Mouse (Mus musculus): ENCODE measurements around the gene Olfr1291-ps1.

Olfr1291-ps1 gene

DNA sequence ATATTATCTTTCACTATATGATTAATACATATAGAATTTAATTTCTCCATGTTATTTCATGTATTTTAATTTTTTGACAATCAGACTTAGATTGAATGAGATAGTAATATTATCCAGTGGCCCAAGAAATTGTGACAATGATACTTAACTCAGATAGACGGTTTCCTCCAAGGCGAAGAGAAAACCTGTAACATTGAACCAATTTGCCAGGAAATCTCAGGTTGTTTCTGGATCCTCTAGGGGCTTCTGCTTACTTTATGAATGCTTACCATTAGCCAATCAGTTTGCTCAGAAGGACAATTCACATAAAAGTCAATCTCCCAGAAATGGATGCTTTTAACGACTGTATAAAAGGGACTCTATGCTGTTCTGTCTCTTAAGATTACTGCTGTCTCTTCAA is at the start of gene Olfr1291-ps1:
Olfr1291-ps1 (plus strand) TSS at position 301 of the 400 bp plus-strand sequence.
- no peak for DNase-seq

DNA sequence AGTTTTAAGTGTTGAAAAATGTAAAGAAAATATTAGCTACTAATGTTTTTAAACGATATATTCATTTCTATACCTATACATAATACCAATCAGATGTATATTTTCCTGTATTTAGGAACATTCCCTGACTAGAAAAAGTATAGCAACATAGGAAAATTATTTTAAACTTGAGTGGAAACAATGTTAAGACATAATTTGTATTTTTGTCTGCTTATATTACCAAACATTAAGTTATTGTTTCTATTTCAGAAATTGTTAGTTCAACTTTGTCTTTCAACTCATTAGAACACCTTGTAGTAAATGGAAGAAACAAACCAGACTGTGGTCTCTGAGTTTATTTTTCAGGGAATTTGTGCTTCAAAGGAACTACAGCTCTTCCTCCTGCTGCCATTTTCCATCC is 48.1 kb upstream of the Olfr1291-ps1 start, which contains the start of gene Olfr1287:
Olfr1287 (plus strand) TSS at position 301 of the 400 bp plus-strand sequence.
- DNase-seq: no peak

GRCm38 (mm10) chr2:111473801-111474200 is 23.2 kb upstream of the Olfr1291-ps1 start, which contains the start of gene Olfr1288:
TSS of gene Olfr1288 (plus strand) at chr2:111474101.
- no peak for DNase-seq

DNA sequence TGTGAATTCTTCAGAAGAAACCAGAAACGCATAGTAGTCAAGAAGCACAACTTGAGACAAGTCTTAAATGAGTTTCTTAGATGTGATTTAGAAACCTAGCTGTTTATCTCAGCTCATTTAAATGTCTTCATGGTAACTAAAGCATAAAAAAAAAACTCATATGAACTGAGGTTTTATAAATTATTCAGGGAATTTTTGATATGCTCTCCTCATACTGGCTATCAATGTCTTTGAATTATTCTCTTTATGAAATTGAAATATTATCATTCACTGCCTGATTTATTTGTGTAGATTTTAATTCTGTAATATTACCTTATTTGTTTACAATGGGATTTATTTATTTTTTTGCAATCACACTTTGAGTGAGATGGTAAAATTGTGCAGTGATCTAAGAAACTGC is 16.5 kb upstream of the Olfr1291-ps1 start, which contains the start of gene Olfr1289:
Olfr1289 (plus strand) TSS at position 301 of the 400 bp plus-strand sequence.
- DNase-seq: no peak

- no peak for DNase-seq
Observed at GRCm38 (mm10) chr2:111493729-111494128, 3.3 kb upstream of the Olfr1291-ps1 start, which contains the start of gene Olfr1290. TSS of gene Olfr1290 (minus strand) at chr2:111493829.

DNA sequence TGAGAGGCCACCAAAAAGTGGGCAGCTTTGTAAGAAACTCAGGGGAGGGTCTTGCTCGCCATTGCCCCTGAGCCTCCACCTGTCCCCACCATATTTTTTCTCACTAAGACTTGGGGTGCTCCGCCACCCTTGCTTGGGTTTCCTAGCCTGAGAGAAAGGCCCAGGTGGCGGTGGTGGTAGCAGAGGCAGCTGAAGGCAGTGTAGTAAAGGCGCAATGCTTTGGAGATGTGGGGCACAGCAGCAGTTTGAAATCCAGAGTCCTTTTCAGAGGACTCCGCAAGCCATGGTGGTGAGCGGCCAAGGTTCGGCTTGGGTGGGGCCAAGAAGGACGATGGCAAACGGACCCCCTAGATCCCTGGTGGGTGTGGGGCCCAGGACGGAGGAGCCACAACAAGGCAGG is 20.5 kb downstream of the Olfr1291-ps1 start:
- no peak for DNase-seq

GRCm38 (mm10) chr2:111524903-111525302 is 27.9 kb downstream of the Olfr1291-ps1 start, which contains the start of gene Olfr1293-ps:
TSS of gene Olfr1293-ps (plus strand) at chr2:111525203.
- no peak for DNase-seq

DNA sequence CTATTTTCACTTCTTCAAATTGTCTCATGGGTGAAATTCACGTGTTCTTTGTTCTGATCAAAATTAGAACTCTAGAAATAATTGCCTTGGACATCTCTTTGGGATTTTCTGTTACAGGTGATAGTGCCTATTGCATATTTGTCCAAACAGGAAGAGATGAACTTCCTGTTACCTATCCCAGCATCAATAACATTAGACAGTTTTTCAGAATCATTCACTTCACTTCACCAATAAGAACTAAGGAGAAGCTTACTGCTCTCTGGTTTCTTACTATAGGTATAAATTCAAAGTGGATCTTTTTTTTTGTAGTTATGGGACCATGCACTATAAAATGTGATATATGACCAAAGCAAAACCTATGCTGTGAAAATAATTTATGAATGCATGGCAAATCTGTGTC is 43.2 kb downstream of the Olfr1291-ps1 start, which contains the start of gene Olfr1294:
Olfr1294 (minus strand) TSS at position 101 of the 400 bp plus-strand sequence.
- DNase-seq: no peak
